Mouse (Mus musculus): ENCODE data around the gene Zfp114. TPM values are rescaled to one million over a fixed set of nuclear protein-coding genes. Genes with fewer than 3 reads are reported as not detected.
A peak's percentile ranks its signal among the peaks of the same experiment; 100 is the strongest.

Gene Zfp114
- 5.8 and 6.3 TPM in 2 replicates for polyA plus RNA-seq (2015; fragmentation: Nextera tagmentation; extraction: Ambion mirVana)

DNA sequence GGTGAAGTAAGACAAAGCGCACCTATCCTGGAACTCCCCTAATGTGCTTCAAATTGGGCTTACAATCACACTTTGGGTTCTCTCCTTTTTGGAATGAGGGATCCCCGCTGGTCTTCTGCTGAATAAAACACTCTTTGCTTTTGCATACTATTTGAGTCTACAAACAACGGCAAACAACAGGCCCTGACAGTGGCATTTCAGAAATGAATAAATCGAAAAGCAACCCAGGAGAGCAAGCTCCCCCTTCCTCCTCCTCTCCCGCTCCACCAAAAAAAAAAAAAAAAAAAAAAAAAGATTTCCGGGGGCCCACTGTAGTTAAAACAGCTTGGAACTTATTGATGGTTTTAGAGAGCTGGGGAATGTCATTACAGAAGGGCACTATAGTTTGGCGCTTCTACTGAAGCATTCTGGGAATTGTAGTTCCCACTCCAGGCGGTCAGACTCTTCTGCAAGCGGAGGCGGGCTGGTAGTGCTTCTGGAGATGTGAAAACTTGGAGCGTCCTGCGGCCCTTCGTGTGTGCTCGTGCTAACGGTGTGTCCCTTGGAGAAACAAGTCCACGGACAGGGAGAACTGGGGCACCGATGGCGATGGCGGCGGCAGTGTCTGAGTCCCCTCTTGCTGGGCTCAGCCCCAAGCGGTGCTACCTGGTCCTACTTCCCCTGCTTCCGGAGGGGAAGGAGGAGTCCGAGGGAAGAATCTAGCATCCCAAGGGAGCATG is at the start of gene Zfp114:
TSS of gene Zfp114 (plus strand) at position 443 of the 719 bp plus-strand sequence.
- no peaks in the 10 kb centered on the region for H3K27me3 ChIP-seq (ENCODE audit: control insufficient read depth, insufficient read depth, low read length)
- WGBS, result 11% methylated on average over 23 of the region's 23 CpGs
- peak within 1 kb of the TSS; percentile 81 for H3K9ac ChIP-seq (ENCODE audit: low read length)
- H3K4me3 ChIP-seq (replicated peaks; ENCODE audit: low read length), result peak within 1 kb of the TSS; percentile 72
- H3K4me1 ChIP-seq (ENCODE audit: control insufficient read depth, insufficient read depth, low read length), result peaks cover 3% of the 10 kb centered on the region; the same call in 1 of the 2 replicates
- H3K36me3 ChIP-seq (ENCODE audit: control insufficient read depth, insufficient read depth, low read length), result no peaks in the 10 kb centered on the region
- H3K9me3 ChIP-seq (replicated peaks; ENCODE audit: control insufficient read depth, low read length), result no peaks in the 10 kb centered on the region
- peak within 1 kb of the TSS; percentile 56 for H3K4me2 ChIP-seq (ENCODE audit: low read depth, low read length)
- peak; percentile 90 for ATAC-seq (ENCODE audit: insufficient read depth, low FRiP score)
- peak within 1 kb of the TSS; percentile 72 for H3K27ac ChIP-seq (ENCODE audit: low read length)

- peak overlapping the region; percentile 60 for H3K4me3 ChIP-seq (replicated peaks; ENCODE audit: low read length)
- H3K36me3 ChIP-seq (ENCODE audit: control insufficient read depth, insufficient read depth, low read length), result peaks cover 11% of the 10 kb centered on the region; the same call in 1 of the 2 replicates
- H3K27ac ChIP-seq (ENCODE audit: low read length), result no peak overlapping the region
- ATAC-seq (ENCODE audit: insufficient read depth, low FRiP score), result no peak
- no peaks in the 10 kb centered on the region for H3K9me3 ChIP-seq (replicated peaks; ENCODE audit: control insufficient read depth, low read length)
- peak overlapping the region; percentile 77 for H3K9ac ChIP-seq (ENCODE audit: low read length)
- no peaks in the 10 kb centered on the region for H3K27me3 ChIP-seq (ENCODE audit: control insufficient read depth, insufficient read depth, low read length)
- WGBS, result 14% methylated on average over 6 of the region's 6 CpGs
- H3K4me1 ChIP-seq (ENCODE audit: control insufficient read depth, insufficient read depth, low read length), result peaks cover 10% of the 10 kb centered on the region
- H3K4me2 ChIP-seq (ENCODE audit: low read depth, low read length), result peak overlapping the region; percentile 78
Observed at GRCm38 (mm10) chr7:24133425-24133995, 41.4 kb upstream of the Zfp114 start.

DNA sequence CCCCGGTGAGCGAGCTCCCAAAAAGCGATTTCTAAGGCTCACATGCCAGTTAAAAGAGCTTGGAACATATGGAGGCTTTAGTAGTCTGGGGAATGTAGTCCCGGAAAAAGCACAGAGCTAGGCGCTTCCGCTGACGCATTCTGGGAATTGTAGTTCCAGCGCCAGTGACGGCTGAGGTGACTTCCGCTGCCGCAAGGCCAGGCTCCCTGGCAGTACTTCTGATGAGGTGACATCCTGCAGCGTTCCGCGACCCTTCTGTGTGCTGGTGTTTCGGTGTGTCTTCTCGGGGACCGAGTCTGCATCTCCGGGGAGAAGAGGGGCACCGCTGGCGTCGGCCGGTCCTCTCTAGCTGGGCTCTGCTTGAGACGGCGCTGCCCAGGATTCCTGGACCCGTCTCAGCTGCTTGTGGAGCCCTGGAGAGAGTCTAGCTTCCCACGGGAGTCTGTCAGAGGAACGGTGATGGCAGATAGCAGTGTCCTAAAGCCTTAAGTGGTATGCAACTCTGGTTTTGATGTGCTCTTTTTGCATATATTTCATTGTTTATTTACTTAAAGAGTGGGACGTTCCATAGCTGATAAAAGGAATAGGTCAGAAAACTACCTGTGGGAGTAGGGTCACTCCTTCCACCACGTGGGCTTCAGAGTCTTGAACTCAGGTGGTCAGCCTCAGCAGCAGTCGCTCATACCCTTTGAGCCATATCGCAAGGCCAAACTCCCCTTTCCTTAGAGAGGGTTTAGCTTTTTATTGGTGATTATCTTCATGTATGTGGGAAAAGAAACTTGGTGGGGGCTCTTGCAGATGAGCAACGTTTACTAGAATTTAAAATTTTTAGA is 40.6 kb upstream of the Zfp114 start, which contains the start of gene Zfp235:
TSS of gene Zfp235 (plus strand) at position 174 of the 833 bp plus-strand sequence.
- no peak within 1 kb of the TSS for H3K27ac ChIP-seq (ENCODE audit: low read length)
- 2% methylated on average over 32 of the region's 32 CpGs for WGBS
- peak within 1 kb of the TSS; percentile 98 for H3K4me2 ChIP-seq (ENCODE audit: low read depth, low read length)

DNA sequence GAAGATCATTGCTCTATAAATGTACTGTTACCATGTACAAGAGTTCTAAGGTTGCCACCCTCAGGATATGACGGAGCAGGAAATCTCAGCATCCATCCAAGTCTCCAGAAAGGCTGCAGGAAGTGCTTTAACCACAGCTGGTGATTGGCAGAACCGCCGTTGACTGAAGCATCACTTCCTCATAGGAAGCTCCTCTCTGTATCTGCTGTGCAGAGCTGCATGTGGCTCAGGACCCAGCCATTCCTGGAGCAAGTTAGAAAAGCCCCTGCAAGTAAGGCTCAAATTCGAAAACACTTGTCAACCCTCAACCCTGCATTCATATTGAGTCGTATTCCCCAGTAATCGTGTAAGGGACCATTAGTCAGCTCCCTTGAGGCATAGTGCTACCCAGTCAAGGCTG is 32.3 kb upstream of the Zfp114 start:
- ATAC-seq (ENCODE audit: insufficient read depth, low FRiP score), result no peak
- Histone ChIP-seq H3K4me3 (replicated peaks; ENCODE audit: low read length) (no peak overlapping the region), H3K36me3 (ENCODE audit: control insufficient read depth, insufficient read depth, low read length) (peaks cover 31% of the 10 kb centered on the region), H3K9me3 (replicated peaks; ENCODE audit: control insufficient read depth, low read length) (no peaks in the 10 kb centered on the region), H3K4me2 (ENCODE audit: low read depth, low read length) (no peak overlapping the region), H3K27me3 (ENCODE audit: control insufficient read depth, insufficient read depth, low read length) (no peaks in the 10 kb centered on the region), H3K4me1 (ENCODE audit: control insufficient read depth, insufficient read depth, low read length) (no peaks in the 10 kb centered on the region), H3K9ac (ENCODE audit: low read length) (no peak overlapping the region), H3K27ac (ENCODE audit: low read length) (no peak overlapping the region)
- WGBS, result 89% methylated on average over 6 of the region's 6 CpGs

More for the DNA sequence above, 40.6 kb upstream of the Zfp114 start, which contains the start of gene Zfp235:
- Histone ChIP-seq H3K9ac (ENCODE audit: low read length) (peak within 1 kb of the TSS; percentile 77), H3K27me3 (ENCODE audit: control insufficient read depth, insufficient read depth, low read length) (no peaks in the 10 kb centered on the region), H3K4me3 (replicated peaks; ENCODE audit: low read length) (peak within 1 kb of the TSS; percentile 60), H3K36me3 (ENCODE audit: control insufficient read depth, insufficient read depth, low read length) (peaks cover 12% of the 10 kb centered on the region; the same call in 1 of the 2 replicates), H3K4me1 (ENCODE audit: control insufficient read depth, insufficient read depth, low read length) (peaks cover 10% of the 10 kb centered on the region), H3K9me3 (replicated peaks; ENCODE audit: control insufficient read depth, low read length) (no peaks in the 10 kb centered on the region)
- ATAC-seq (ENCODE audit: insufficient read depth, low FRiP score), result peak; percentile 93

DNA sequence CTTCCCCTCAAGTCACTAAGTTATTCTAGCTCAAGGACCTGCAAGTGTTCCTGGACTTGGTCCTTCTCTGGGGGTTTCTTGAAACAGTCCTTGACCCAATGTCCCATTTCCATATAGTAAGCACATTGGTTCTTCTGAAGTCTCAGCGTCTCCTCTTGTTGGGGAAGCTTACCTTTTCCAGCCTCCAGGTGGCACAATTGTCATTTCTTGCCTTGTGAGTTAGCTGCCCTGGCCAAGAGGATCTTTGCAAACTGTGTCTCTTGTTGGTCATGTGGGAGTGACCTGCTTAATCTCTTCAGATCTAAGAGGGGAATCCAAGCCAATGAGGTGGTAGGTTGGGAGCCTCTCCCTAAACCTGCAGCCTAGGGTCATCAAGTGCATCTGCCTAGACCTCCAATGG is 21.6 kb upstream of the Zfp114 start:
- no peak overlapping the region for H3K27ac ChIP-seq (ENCODE audit: low read length)
- ATAC-seq (ENCODE audit: insufficient read depth, low FRiP score), result no peak
- no peaks in the 10 kb centered on the region for H3K4me1 ChIP-seq (ENCODE audit: control insufficient read depth, insufficient read depth, low read length)
- H3K9me3 ChIP-seq (replicated peaks; ENCODE audit: control insufficient read depth, low read length), result no peaks in the 10 kb centered on the region; the same call in 1 of the 2 replicates
- H3K27me3 ChIP-seq (ENCODE audit: control insufficient read depth, insufficient read depth, low read length), result no peaks in the 10 kb centered on the region
- H3K9ac ChIP-seq (ENCODE audit: low read length), result no peak overlapping the region
- 11% methylated on average over 1 of the region's 1 CpGs for WGBS
- no peaks in the 10 kb centered on the region for H3K36me3 ChIP-seq (ENCODE audit: control insufficient read depth, insufficient read depth, low read length)
- no peak overlapping the region for H3K4me2 ChIP-seq (ENCODE audit: low read depth, low read length)
- no peak overlapping the region for H3K4me3 ChIP-seq (replicated peaks; ENCODE audit: low read length)

GRCm38 (mm10) chr7:24172191-24172590 is 2.7 kb upstream of the Zfp114 start:
- no peak for ATAC-seq (ENCODE audit: insufficient read depth, low FRiP score)
- Histone ChIP-seq H3K4me3 (replicated peaks; ENCODE audit: low read length) (no peak overlapping the region), H3K9me3 (replicated peaks; ENCODE audit: control insufficient read depth, low read length) (no peaks in the 10 kb centered on the region), H3K36me3 (ENCODE audit: control insufficient read depth, insufficient read depth, low read length) (no peaks in the 10 kb centered on the region), H3K4me2 (ENCODE audit: low read depth, low read length) (no peak overlapping the region), H3K4me1 (ENCODE audit: control insufficient read depth, insufficient read depth, low read length) (peaks cover 3% of the 10 kb centered on the region; the same call in 1 of the 2 replicates), H3K27me3 (ENCODE audit: control insufficient read depth, insufficient read depth, low read length) (no peaks in the 10 kb centered on the region), H3K9ac (ENCODE audit: low read length) (no peak overlapping the region), H3K27ac (ENCODE audit: low read length) (no peak overlapping the region)
- WGBS, result 51% methylated on average over 4 of the region's 4 CpGs

GRCm38 (mm10) chr7:24175337-24175711 is 464 bp downstream of the Zfp114 start:
- ATAC-seq (ENCODE audit: insufficient read depth, low FRiP score), result no peak
- WGBS, result 50% methylated on average over 6 of the region's 6 CpGs
- H3K36me3 ChIP-seq (ENCODE audit: control insufficient read depth, insufficient read depth, low read length), result no peaks in the 10 kb centered on the region
- H3K4me3 ChIP-seq (replicated peaks; ENCODE audit: low read length), result peak overlapping the region; percentile 72
- peaks cover 3% of the 10 kb centered on the region; the same call in 1 of the 2 replicates for H3K4me1 ChIP-seq (ENCODE audit: control insufficient read depth, insufficient read depth, low read length)
- H3K4me2 ChIP-seq (ENCODE audit: low read depth, low read length), result peak overlapping the region; percentile 56
- no peaks in the 10 kb centered on the region for H3K9me3 ChIP-seq (replicated peaks; ENCODE audit: control insufficient read depth, low read length)
- peak overlapping the region; percentile 81 for H3K9ac ChIP-seq (ENCODE audit: low read length)
- no peak overlapping the region for H3K27ac ChIP-seq (ENCODE audit: low read length)
- no peaks in the 10 kb centered on the region for H3K27me3 ChIP-seq (ENCODE audit: control insufficient read depth, insufficient read depth, low read length)

- no peak overlapping the region for H3K4me2 ChIP-seq (ENCODE audit: low read depth, low read length)
- no peak overlapping the region for H3K27ac ChIP-seq (ENCODE audit: low read length)
- WGBS, result 48% methylated on average over 1 of the region's 1 CpGs
- H3K27me3 ChIP-seq (ENCODE audit: control insufficient read depth, insufficient read depth, low read length), result no peaks in the 10 kb centered on the region
- H3K4me1 ChIP-seq (ENCODE audit: control insufficient read depth, insufficient read depth, low read length), result no peaks in the 10 kb centered on the region
- no peaks in the 10 kb centered on the region for H3K9me3 ChIP-seq (replicated peaks; ENCODE audit: control insufficient read depth, low read length)
- H3K9ac ChIP-seq (ENCODE audit: low read length), result no peak overlapping the region
- H3K4me3 ChIP-seq (replicated peaks; ENCODE audit: low read length), result no peak overlapping the region
- no peak for ATAC-seq (ENCODE audit: insufficient read depth, low FRiP score)
- H3K36me3 ChIP-seq (ENCODE audit: control insufficient read depth, insufficient read depth, low read length), result no peaks in the 10 kb centered on the region
Observed at GRCm38 (mm10) chr7:24187611-24188010, 12.8 kb downstream of the Zfp114 start.
